Mouse (Mus musculus): ENCODE measurements around the gene Cfap206.
A peak's percentile ranks its signal among the peaks of the same experiment; 100 is the strongest.

GRCm38 (mm10) chr4:34777677-34778527 is 47.9 kb upstream of the Cfap206 start, which contains the start of gene Smim8:
- peak; percentile 68 for TF ChIP-seq CTCF (IDR thresholded peaks at IDR 0.05; ENCODE audit: control insufficient read depth, insufficient read depth, insufficient read length)
- no peak for TF ChIP-seq USF1 (IDR thresholded peaks at IDR 0.05; ENCODE audit: low read depth)
- no peak for TF ChIP-seq MAX (IDR thresholded peaks at IDR 0.05)
- TF ChIP-seq FOSL1 (IDR thresholded peaks at IDR 0.05; ENCODE audit: insufficient read depth, low read length, poor library complexity, severe bottlenecking) = no peak
- TF ChIP-seq MYOD1 (IDR thresholded peaks at IDR 0.05; ENCODE audit: control insufficient read depth, insufficient read length, low read depth) = no peak
- TF ChIP-seq MYOG (IDR thresholded peaks at IDR 0.05; ENCODE audit: control insufficient read depth, extremely low read depth, insufficient read length) = no peak
- TF ChIP-seq CEBPB (IDR thresholded peaks at IDR 0.05; ENCODE audit: low read depth) = no peak

Data from C2C12 (cell line).